Mouse (Mus musculus) stomach, postnatal 0 days (tissue): ENCODE results near the gene Mtmr6.

Source experiments
- CTCF ChIP-seq: IDR thresholded peaks from 2 replicates; pipeline ENCODE4 v1.5.1; 2016; ENCODE audit warnings: antibody characterized with exemption, low read depth, mild to moderate bottlenecking, moderate library complexity
- EP300 ChIP-seq: optimal IDR thresholded peaks from 2 replicates; pipeline ENCODE3; 2016; ENCODE audit warnings: antibody characterized with exemption

DNA sequence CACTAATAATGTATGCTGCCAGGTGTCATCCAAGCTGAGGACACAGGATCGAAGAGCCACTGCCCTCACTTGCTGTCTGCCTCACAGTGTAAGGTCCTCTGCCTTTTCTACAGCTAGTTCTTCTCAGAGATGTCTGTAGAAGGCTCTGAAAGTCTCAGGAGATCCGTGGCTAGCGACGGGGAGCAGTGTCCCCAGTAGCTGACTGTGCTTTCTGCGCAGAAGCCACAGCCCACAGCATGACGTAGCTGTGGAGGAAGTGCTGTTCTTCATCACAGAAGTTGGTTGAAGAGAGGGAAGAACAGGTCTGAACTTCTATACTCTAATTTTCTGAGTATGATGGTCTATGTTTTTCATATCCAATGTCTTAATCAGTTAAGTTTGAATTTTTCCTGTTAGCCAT is 4.3 kb downstream of the Mtmr6 start:
- TF ChIP-seq CTCF (no peak), EP300 (no peak)
